Mouse (Mus musculus) G1E (cell line): Measurements from ENCODE around the gene Gm36028.

Source experiments
- CTCF ChIP-seq: IDR thresholded peaks from 2 replicates; pipeline ENCODE4 v1.5.1; 2012; ENCODE audit warnings: low read depth, low read length, inconsistent platforms, mixed read lengths
- TAL1 ChIP-seq: conservative IDR thresholded peaks from 2 replicates; pipeline ENCODE4 v1.6.1; 2012; ENCODE audit warnings: low read depth, low read length, inconsistent platforms, mixed read lengths

DNA sequence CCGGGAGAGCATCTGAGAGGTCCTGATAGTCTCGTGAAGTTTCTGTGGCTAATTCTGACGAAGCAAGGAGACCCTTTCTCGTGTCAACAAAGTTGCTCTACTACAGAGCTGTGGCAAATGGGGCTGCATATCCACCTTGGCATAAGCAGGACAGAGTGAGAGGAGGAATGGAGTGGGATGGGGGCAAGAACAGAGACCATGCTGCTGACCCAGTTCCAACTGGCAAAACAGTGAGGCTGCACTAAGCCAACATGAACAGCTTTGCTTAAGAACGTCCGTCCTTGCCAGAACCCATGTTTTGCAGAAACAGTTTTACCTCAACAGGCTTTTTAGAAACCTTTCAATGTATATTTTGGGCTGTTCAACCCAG lies 51.3 kb downstream of the Gm36028 start:
- no peak for TF ChIP-seq CTCF
- TF ChIP-seq TAL1: no peak
